Mouse (Mus musculus) heart, embryonic 12.5 days (tissue): ENCODE measurements around the gene Cst12. TPM values are rescaled to one million over a fixed set of nuclear protein-coding genes. Genes with fewer than 3 reads are reported as not detected.
A peak's percentile ranks its signal among the peaks of the same experiment; 100 is the strongest.
"Not testable (repeated sequence)": the region's sequence is repeated elsewhere in the genome, so short reads cannot be mapped to it uniquely, and the experiment has no call there.

Experiments used
- ATAC-seq: fragments of 200-750 bp; cut with Nextera tagmentation; 2 replicates; pipeline ENCODE4 v1.8.0; 2017; ENCODE audit warnings: moderate TSS enrichment, moderate library complexity; ENCODE audit not compliant: insufficient number of reproducible peaks, low FRiP score
- H3K27ac ChIP-seq: fragments of 300-500 bp; sonication (generic); 2 replicates; pipeline ENCODE4 v1.5.1; 2016; ENCODE audit warnings: mild to moderate bottlenecking, moderate library complexity; ENCODE audit not compliant: poor library complexity, severe bottlenecking
- H3K27me3 ChIP-seq: fragments of 300-500 bp; sonication (generic); replicated peaks from 2 replicates; pipeline ENCODE4 v1.6.1; 2016; ENCODE audit warnings: mild to moderate bottlenecking, moderate library complexity
- H3K36me3 ChIP-seq: fragments of 300-500 bp; sonication (generic); 2 replicates; pipeline ENCODE4 v1.6.1; 2016; ENCODE audit warnings: mild to moderate bottlenecking, moderate library complexity
- H3K4me1 ChIP-seq: fragments of 300-500 bp; sonication (generic); replicated peaks from 2 replicates; pipeline ENCODE4 v1.6.1; 2016; ENCODE audit warnings: mild to moderate bottlenecking
- H3K4me2 ChIP-seq: fragments of 300-500 bp; sonication (generic); 2 replicates; pipeline ENCODE4 v1.6.1; 2016; ENCODE audit warnings: mild to moderate bottlenecking, moderate library complexity
- H3K4me3 ChIP-seq: fragments of 300-500 bp; sonication (generic); 2 replicates; pipeline ENCODE4 v1.5.1; 2016; ENCODE audit warnings: mild to moderate bottlenecking
- H3K9ac ChIP-seq: fragments of 300-500 bp; sonication (generic); 2 replicates; pipeline ENCODE4 v1.6.1; 2016; ENCODE audit warnings: mild to moderate bottlenecking, moderate library complexity
- H3K9me3 ChIP-seq: fragments of 300-500 bp; sonication (generic); replicated peaks from 2 replicates; pipeline ENCODE4 v1.6.1; 2016; ENCODE audit warnings: mild to moderate bottlenecking, moderate library complexity
- WGBS: fragments of 180-500 bp; shearing (Covaris S2); methylation state at CpG from one replicate; pipeline ENCODE4 v1.1.7; 2016; 5-methylcytosine and 5-hydroxymethylcytosine counted together
- polyA plus RNA-seq: library from polyadenylated mRNA; unstranded; fragments of >200 nt; fragmentation: Nextera tagmentation; extraction: Ambion mirVana; gene quantifications from 2 replicates; pipeline ENCODE4 v1.2.1, GENCODE M21; 2016

Gene Cst12
- polyA plus RNA-seq: not detected in 2 replicates

- Histone ChIP-seq H3K4me2 (no peak within 1 kb of the TSS), H3K4me1 (no peaks in the 10 kb centered on the region), H3K27me3 (no peaks in the 10 kb centered on the region), H3K9ac (no peak within 1 kb of the TSS), H3K9me3 (no peaks in the 10 kb centered on the region), H3K4me3 (no peak within 1 kb of the TSS), H3K27ac (no peak within 1 kb of the TSS), H3K36me3 (no peaks in the 10 kb centered on the region)
- ATAC-seq: no peak
- 81% methylated on average over 6 of the region's 6 CpGs for WGBS
Observed at GRCm38 (mm10) chr2:148789142-148789541, at the start of gene Cst12. TSS of gene Cst12 (plus strand) at chr2:148789361.

DNA sequence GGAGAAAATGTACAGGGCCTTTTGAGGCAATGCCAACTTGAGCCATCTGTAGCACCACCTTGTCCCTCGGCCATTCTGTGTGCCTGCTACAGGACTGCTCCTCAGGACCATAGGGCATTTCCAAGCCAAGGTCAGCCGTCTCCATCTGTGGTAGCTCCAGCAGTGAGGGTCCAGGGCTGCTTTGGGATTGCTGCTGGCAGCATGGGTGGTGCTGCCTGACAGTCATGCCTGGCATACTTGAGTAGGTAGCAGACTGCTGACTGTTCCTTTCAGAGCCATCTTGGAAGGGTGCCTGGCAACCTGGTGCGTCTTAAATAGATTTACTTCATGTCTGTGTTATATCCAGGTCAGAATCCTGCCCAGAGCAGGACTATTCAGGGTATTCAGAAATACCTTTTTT, 46.2 kb upstream of the Cst12 start:
- Histone ChIP-seq H3K9me3 (no peaks in the 10 kb centered on the region), H3K4me2 (no peak overlapping the region), H3K27ac (no peak overlapping the region), H3K27me3 (no peaks in the 10 kb centered on the region), H3K36me3 (no peaks in the 10 kb centered on the region), H3K4me3 (no peak overlapping the region), H3K4me1 (no peaks in the 10 kb centered on the region), H3K9ac (no peak overlapping the region)
- no peak for ATAC-seq
- WGBS: 64% methylated on average over 3 of the region's 3 CpGs

- Histone ChIP-seq H3K4me2 (no peak overlapping the region), H3K4me1 (no peaks in the 10 kb centered on the region), H3K27me3 (no peaks in the 10 kb centered on the region), H3K4me3 (no peak overlapping the region), H3K27ac (no peak overlapping the region), H3K36me3 (no peaks in the 10 kb centered on the region), H3K9me3 (no peaks in the 10 kb centered on the region), H3K9ac (no peak overlapping the region)
- ATAC-seq: no peak
- WGBS: 69% methylated on average over 3 of the region's 3 CpGs
Observed at GRCm38 (mm10) chr2:148743846-148744407, 45.2 kb upstream of the Cst12 start.

DNA sequence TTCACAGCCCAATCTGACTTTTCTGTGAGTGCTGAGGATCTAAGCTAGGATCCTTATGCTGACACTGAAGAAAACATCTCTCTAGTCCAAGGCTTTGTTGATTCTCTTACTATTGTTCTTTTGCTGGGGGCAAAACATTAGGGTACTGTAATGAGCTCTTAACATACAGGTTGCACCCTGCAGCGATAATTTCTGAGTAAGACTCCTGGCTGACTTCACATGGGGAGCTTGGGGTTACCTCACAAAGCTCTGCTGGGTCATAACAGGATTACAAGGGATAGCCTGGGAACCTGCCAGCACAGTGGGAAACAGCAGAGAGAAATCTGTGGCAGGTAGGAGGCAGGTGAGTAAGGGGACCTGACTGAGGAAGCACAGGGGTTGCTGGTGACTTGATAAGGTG, 39.1 kb upstream of the Cst12 start, which contains the start of gene Cstl1:
Gene Cstl1, plus strand, starts transcription at position 301 of the 400 bp plus-strand sequence.
- no peak for ATAC-seq
- no peaks in the 10 kb centered on the region for H3K36me3 ChIP-seq
- H3K4me3 ChIP-seq: no peak within 1 kb of the TSS
- no peaks in the 10 kb centered on the region for H3K27me3 ChIP-seq
- H3K4me1 ChIP-seq: no peaks in the 10 kb centered on the region
- no peak within 1 kb of the TSS for H3K27ac ChIP-seq
- no peak within 1 kb of the TSS for H3K4me2 ChIP-seq
- no peaks in the 10 kb centered on the region for H3K9me3 ChIP-seq
- 80% methylated on average over 1 of the region's 1 CpGs for WGBS
- H3K9ac ChIP-seq: no peak within 1 kb of the TSS

GRCm38 (mm10) chr2:148751893-148752813, 37.0 kb upstream of the Cst12 start:
- no peaks in the 10 kb centered on the region for H3K9me3 ChIP-seq
- H3K27me3 ChIP-seq: no peaks in the 10 kb centered on the region
- peak overlapping the region; percentile 36 for H3K4me3 ChIP-seq
- ATAC-seq: 0 out of 2 replicates have a peak, but pooled peaks have one; percentile 25
- no peaks in the 10 kb centered on the region for H3K36me3 ChIP-seq
- H3K27ac ChIP-seq: no peak overlapping the region
- 14% methylated on average over 15 of the region's 15 CpGs for WGBS
- no peak overlapping the region for H3K9ac ChIP-seq
- peak overlapping the region; percentile 69 for H3K4me2 ChIP-seq
- no peaks in the 10 kb centered on the region for H3K4me1 ChIP-seq

DNA sequence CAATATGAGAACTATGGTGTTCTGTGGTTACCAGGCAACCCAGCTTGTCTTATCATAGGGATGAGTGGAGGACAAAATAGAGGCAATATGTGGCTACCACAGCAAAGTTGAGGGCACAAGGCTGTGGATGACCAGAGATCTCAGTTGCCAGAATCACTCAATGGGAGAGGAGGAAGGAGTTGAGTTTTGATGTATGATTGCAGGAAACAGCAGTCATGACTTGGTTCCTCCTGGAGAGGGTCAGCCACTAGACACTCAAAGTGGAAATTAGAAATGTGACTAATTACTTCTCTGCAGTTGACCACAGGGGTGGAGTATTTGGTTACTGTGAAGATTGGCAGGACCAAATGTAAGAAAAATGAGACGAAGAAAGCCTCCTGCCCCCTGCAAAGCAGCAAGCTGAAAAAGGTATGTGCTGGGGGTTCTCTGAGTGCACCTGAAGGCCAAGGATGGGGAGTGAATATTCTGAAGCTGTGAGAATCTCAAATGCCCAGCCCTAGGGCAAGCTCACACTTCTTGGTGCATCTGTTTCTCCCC, 34.8 kb upstream of the Cst12 start:
- Histone ChIP-seq H3K4me2 (no peak overlapping the region), H3K4me3 (no peak overlapping the region), H3K9me3 (no peaks in the 10 kb centered on the region), H3K4me1 (no peaks in the 10 kb centered on the region), H3K9ac (no peak overlapping the region), H3K27ac (no peak overlapping the region), H3K36me3 (no peaks in the 10 kb centered on the region), H3K27me3 (no peaks in the 10 kb centered on the region)
- ATAC-seq: no peak
- WGBS: 55% methylated on average over 1 of the region's 1 CpGs

- H3K9ac ChIP-seq: no peak overlapping the region
- no peaks in the 10 kb centered on the region for H3K27me3 ChIP-seq
- H3K36me3 ChIP-seq: no peaks in the 10 kb centered on the region
- H3K4me2 ChIP-seq: no peak overlapping the region
- no peaks in the 10 kb centered on the region for H3K9me3 ChIP-seq
- H3K4me1 ChIP-seq: no peaks in the 10 kb centered on the region
- H3K27ac ChIP-seq: no peak overlapping the region
- 96% methylated on average over 1 of the region's 1 CpGs for WGBS
- no peak for ATAC-seq
- H3K4me3 ChIP-seq: no peak overlapping the region
Observed at GRCm38 (mm10) chr2:148763648-148764388, 25.3 kb upstream of the Cst12 start.

- H3K4me3 ChIP-seq, H3K9me3 ChIP-seq, H3K4me1 ChIP-seq, H3K27me3 ChIP-seq, H3K27ac ChIP-seq, H3K36me3 ChIP-seq, H3K4me2 ChIP-seq, ATAC-seq, H3K9ac ChIP-seq: not testable (repeated sequence)
- WGBS: 69% methylated on average over 4 of the region's 4 CpGs
Observed at GRCm38 (mm10) chr2:148771397-148771796, 17.8 kb upstream of the Cst12 start, which contains the start of gene Cst11. TSS of gene Cst11 (minus strand) at chr2:148771497.

DNA sequence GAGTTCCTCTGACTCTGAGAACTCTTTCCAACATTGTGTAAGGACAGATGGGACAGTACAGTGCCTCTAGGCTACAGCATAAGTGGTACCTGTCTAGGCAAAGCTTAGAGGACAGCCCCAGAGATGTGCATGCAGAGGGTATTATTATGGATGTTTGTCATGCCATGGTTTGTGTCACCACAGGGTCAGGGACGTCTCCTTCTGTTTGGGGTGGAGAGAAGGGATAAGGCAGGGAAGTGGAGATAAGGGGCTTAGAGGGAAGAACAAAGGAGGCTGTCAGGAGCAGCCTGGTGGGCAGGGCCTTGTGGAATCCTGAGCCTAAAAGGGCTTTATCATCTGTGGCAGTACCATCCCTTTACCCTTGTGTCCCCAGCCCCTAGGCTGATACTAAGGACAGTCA, 7.5 kb upstream of the Cst12 start, which contains the start of gene 8030411F24Rik:
Gene 8030411F24Rik, plus strand, starts transcription at position 301 of the 400 bp plus-strand sequence.
- Histone ChIP-seq H3K9ac (no peak within 1 kb of the TSS), H3K4me1 (no peaks in the 10 kb centered on the region), H3K27me3 (no peaks in the 10 kb centered on the region), H3K36me3 (no peaks in the 10 kb centered on the region), H3K4me2 (no peak within 1 kb of the TSS), H3K9me3 (no peaks in the 10 kb centered on the region), H3K4me3 (no peak within 1 kb of the TSS), H3K27ac (no peak within 1 kb of the TSS)
- ATAC-seq: no peak
- WGBS: 0% methylated on average over 1 of the region's 1 CpGs

- Histone ChIP-seq H3K4me2 (no peak within 1 kb of the TSS), H3K36me3 (no peaks in the 10 kb centered on the region), H3K9ac (no peak within 1 kb of the TSS), H3K27me3 (no peaks in the 10 kb centered on the region), H3K27ac (no peak within 1 kb of the TSS), H3K4me1 (peaks cover 10% of the 10 kb centered on the region; the same call in 1 of the 2 replicates), H3K9me3 (no peaks in the 10 kb centered on the region), H3K4me3 (no peak within 1 kb of the TSS)
- no peak for ATAC-seq
- WGBS: 77% methylated on average over 1 of the region's 1 CpGs
Observed at GRCm38 (mm10) chr2:148798485-148798884, 9.3 kb downstream of the Cst12 start, which contains the start of gene Cst8. TSS of gene Cst8 (plus strand) at chr2:148798785.
